Mouse (Mus musculus): ENCODE measurements around the gene Zfp704.

GRCm38 (mm10) chr3:9444558-9444957 lies 165.3 kb downstream of the Zfp704 start:
- no peak for TF ChIP-seq USF1 (IDR thresholded peaks at IDR 0.05; ENCODE audit: low read depth, low read length)
- TF ChIP-seq ETS1 (conservative IDR thresholded peaks at IDR 0.05; ENCODE audit: low read depth, low read length), result no peak
- no peak for TF ChIP-seq RCOR1 (conservative IDR thresholded peaks at IDR 0.05; ENCODE audit: low read depth, low read length)
- TF ChIP-seq CTCF (conservative IDR thresholded peaks at IDR 0.05 in 1 of 2, IDR thresholded peaks at IDR 0.05 in 1 of 2; ENCODE audit: low read depth in 2 of 2, low read length in 2 of 2), result no peak
- TF ChIP-seq KAT2A (IDR thresholded peaks at IDR 0.05; ENCODE audit: insufficient replicate concordance, low read length), result no peak
- no peak for TF ChIP-seq NRF1 (IDR thresholded peaks at IDR 0.05; ENCODE audit: low read depth, low read length)
- TF ChIP-seq HCFC1 (IDR thresholded peaks at IDR 0.05; ENCODE audit: low read depth, low read length), result no peak
- TF ChIP-seq POLR2A (IDR thresholded peaks at IDR 0.05; ENCODE audit: low read depth, low read length), result no peak
- no peak for TF ChIP-seq NELFE (IDR thresholded peaks at IDR 0.05; ENCODE audit: low read depth, low read length)
- no peak for TF ChIP-seq MAX (IDR thresholded peaks at IDR 0.05; ENCODE audit: low read length)
- no peak for TF ChIP-seq CHD1 (IDR thresholded peaks at IDR 0.05; ENCODE audit: low read depth, low read length)
- no peak for TF ChIP-seq MXI1 (IDR thresholded peaks at IDR 0.05; ENCODE audit: low read depth, low read length)

Data from CH12.LX (cell line).